Mouse (Mus musculus) c-Kit-positive CD71-positive TER-119-positive erythroid progenitor cells, embryonic 14.5 days (primary cell): ENCODE measurements around the gene Ssh2.

ENCODE experiments used
- DNase-seq: peaks from one replicate; pipeline ENCODE4 v3.0.0-alpha.2; 2013; ENCODE audit warnings: low spot score

The Ssh2 gene

DNA sequence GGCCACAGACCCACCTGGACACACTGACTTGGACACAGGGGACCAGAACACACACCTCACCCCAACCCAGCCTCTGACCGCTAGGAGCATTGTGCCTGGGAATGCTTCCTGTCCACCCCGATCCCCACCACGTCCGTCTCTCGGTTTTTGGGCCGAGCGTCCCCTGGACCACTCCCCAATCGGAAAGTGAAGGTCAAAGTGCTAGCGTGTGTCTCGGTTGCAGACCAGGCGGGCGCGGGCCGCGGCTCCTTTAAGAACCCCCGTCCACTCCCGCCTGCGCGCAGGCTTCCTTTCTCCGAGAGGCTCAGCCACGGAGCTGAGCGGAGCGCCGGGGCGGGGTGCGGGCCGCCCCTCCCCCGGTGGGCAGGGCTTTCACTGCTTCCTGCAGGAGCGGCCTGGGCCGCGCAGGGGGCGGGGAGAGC, 276.8 kb downstream of the Ssh2 start:
- DNase-seq = peak; percentile 82

DNA sequence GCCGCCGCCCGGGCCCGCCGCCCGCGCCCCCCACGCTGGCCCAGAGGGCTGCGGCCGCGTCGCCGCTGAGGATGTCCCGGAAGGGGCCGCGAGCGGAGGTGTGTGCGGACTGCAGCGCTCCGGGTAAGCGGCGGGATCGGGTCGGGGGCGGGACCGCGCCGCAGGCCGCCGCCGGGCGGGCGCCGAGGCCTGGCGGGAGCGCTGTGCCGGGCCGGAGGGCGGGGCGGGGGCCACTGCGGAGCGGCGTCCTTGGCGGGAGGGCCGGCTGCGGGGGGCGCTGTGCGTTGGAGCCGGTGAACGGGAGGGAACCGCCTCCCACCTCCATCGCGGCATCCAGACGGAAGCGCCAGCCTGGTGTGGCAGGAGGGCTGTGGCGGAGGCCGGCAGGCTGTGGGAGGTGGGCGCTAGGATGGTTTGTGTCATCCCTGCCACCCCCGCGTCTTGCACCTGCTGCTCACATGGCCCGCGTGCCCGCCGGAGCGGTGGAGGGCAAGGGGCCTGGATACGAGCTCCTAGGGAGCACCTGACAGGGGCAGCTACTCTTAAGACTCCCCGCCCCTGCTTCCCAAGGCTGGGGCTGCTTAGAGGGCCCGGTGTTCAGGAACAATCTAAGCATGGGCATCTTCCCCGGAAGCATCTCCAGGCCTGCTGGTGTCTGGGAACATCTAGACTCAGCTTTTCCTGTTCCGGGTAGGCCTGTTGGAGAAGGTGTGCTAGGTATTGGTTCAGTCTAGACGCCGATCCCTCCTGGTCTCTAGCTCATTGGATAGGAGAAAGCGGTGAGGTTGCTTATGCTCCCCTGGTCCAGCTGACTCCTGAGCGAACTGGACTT, 277.6 kb downstream of the Ssh2 start, which contains the start of gene Git1:
Gene Git1 (plus strand): TSS at position 51 of the 832 bp plus-strand sequence.
- peak; percentile 34 for DNase-seq

DNA sequence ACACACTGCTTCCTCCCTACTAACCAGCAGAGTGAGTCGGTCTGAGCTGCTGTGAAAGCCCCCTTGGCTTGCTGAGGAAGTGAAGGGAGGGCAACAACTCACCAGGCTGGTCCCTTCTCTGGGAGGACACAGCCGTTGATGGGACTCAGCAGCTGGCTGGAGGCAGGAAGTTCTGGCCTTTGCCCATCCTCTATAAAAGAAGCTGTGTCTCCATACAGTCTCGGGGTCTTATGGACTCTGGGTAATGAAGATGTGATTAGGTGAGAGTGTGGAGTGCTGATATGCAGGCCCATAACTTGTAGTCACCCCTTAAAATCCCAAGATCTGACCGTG, 278.2 kb downstream of the Ssh2 start:
- DNase-seq = no peak

DNA sequence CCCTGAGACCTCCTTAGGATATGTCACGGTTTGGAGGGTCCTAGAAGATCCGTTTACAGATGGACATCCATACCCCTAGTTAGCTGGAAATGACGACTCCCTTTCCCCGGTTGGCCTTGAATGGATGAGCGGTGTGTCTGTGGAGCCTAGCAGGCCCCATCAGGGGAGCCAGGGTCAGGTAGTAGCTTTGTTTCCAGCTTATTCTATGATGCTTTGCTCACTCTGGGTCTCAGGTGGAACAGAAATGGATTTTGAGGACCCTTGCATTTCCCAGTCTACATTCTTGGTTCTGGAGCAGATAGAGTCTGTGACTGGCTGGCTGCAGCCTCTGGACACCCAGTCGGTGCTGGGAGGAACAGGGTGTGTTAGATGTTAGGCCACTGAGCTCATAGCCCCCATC, 278.7 kb downstream of the Ssh2 start:
- no peak for DNase-seq

DNA sequence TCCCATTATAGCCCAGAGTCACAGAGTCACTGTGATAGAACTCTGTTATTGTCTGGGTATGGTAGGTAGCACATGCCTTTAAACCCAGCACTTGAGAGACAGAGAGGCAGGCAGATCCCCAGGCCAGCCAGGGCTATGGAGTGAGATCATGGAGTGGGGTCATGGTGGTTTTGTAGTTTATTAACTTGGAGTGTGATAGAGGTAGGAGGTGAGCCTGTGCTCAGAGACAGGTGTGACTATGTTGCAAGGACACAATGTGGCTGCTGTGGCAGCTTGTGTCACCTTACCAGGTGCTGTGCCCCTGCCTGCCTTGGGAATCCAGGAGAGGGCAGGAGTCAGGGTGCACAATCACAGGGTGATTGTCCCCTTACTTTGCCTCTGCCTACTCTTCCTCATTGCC, 279.4 kb downstream of the Ssh2 start:
- no peak for DNase-seq

DNA sequence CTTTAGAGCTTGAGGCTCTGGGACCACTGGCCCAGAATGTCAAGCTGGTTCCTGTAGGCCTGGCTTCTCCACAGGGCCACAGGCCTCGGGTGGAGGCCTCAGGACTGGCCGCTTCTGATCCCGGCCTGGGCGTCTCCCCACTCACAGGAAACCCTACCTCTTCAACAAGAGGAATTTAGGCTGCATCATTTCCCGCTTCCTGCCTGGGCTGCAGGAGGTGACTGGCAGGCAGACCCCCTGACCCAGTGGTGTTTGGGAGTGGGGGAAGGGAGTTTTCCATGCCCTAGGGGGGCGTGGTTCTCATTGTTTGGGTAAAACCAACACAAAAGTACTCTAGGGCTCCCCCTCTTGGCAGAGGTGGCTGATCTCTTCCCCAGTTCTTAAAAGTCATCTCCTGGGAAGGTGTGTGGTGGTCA, 281.3 kb downstream of the Ssh2 start:
- peak; percentile 54 for DNase-seq

DNA sequence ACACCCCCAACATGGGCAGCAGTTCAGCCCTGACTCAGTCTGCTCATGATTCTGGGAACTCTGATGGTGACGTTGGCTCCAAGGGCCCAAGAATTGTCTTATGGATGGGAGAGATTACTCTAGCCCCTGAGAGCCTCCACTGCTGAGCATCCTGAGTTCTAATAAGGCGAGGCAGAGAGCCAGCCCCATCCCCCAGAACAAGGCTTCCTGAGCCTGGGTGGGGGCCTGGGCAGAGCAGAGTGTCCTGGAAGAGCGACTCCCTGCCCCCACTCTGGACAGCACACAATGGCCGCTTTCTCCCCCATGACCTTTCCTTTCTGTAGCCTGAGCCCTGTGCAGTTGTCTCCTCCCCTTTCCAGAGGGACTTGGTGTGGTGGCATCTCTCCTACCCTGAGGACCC, 281.8 kb downstream of the Ssh2 start:
- no peak for DNase-seq

DNA sequence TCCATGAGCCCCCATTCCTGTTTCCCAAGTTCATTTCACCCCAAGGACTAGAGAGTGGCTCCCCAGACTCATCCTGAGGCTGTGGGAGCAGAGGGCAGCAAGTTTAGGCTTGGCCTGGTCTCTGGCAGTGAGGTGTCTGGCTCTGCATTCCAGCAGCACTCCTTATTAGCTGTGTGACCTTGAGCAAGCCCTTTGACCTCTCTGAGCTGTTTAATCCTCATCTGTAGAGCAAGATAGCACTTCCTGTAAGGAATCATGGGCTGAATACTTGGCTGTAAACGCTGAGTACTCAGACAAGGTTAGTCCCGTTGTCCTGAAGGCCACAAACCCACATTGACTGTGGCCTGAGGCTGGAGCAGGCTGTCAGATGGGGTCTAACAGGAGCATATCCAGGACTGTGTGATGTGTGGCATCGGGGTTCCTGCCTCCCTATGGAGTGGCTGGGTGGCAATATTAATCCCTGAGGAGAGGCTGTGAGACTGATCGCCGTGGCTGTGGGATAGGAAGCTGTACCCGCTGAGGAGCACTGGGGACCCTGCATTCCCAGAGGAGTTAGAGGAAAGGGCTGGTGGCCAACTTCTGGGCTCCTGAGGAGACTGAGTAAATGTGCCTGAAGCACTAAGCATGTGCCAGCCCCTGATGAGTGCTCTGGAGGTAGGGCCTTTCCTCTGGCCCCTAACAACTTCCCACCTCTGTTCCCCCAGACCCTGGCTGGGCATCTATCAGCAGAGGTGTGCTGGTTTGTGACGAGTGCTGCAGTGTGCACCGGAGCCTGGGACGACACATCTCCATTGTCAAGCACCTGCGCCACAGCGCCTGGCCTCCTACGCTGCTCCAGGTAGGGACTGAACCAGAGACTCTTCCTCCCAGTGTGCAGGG, 282.4 kb downstream of the Ssh2 start:
- DNase-seq = no peak

DNA sequence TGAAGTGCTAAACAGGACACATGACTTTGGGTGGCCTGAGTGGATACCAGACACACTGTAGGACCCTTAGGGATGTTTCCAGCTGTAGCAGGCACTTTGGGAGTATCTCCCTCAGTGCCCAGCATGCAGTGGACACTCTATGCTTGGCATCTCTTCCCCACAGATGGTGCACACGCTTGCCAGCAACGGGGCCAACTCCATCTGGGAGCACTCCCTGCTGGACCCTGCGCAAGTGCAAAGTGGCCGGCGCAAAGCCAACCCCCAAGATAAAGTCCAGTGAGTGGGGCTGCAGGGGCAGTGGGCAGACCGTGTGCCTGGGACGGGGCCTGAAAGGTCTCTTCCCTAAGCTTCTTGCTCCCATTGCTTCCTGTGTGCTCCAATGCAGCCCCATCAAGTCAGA, 283.3 kb downstream of the Ssh2 start:
- DNase-seq = no peak

DNA sequence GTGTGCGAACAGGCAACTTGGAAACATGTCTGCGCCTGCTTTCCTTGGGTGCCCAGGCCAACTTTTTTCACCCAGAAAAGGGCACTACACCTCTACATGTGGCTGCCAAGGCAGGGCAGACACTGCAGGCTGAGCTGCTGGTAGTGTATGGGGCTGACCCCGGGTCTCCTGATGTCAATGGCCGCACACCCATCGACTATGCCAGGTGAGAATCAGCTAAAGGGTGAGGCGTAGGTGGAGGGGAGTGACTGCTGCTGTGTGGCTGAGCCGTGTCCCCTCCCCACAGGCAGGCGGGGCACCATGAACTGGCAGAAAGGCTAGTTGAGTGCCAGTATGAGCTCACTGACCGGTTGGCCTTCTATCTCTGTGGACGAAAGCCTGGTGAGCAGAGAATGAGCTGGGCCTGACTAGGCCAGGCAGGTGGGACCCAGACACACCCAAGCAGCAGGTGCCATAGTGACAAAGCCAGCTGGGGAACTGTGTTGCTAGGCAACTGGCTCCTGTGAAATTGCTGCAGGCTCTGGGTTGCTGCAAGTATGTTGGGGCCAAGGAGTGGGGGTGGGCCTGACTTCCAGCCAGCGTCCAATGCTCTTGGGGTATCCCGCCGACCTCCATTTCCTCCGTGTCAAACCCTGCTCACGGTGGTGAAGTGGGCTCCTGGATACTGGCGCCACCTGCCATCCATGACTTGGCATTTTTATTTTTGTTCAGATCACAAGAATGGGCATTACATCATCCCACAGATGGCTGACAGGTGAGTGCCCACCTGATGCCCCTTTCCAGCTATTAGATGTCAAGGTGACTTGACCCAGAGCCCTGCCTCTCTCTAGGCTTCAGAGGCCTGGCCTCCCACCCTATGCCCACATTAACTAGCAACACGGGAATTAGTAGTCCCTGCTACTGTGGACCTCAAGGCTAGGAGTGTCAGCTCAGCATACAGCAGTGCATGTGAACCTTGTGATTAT, 284.6 kb downstream of the Ssh2 start:
- no peak for DNase-seq

DNA sequence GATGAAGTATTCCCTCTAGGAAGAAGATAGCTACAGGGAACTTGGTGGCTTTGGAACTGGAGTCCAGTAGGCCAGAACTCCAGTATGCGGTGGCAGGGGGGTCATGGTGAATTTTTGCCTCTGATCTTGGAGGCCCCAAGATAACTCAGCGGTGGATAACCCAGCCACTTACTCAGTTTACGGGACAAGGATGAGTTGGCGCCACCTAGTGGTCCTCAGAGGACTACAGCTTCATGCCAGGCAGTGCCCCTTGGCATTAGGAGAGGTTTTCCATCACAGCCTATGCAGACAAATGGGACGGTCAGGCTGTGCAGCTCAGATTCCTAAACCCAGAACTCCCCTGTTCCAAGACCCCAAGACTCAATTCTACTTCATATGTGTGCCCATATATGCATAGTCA, 285.3 kb downstream of the Ssh2 start:
- peak; percentile 77 for DNase-seq

DNA sequence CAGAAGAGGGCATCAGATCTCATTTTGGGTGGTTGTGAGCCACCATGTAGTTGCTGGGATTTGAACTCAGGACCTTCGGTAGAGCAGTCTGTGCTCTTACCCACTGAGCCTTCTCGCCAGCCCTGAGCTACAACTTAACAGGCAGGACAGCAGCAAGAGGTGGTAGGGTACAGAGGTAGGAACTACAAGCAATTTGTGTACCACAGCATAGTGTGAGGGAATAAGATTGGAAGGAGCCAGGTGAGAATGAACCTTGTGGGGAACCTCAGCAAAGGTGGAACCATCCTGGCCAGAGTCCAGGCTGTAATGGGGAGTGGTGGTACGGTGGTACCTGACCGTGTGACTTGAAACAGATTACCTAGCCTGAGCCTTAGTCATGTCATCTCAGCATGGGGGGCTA, 285.9 kb downstream of the Ssh2 start:
- no peak for DNase-seq

DNA sequence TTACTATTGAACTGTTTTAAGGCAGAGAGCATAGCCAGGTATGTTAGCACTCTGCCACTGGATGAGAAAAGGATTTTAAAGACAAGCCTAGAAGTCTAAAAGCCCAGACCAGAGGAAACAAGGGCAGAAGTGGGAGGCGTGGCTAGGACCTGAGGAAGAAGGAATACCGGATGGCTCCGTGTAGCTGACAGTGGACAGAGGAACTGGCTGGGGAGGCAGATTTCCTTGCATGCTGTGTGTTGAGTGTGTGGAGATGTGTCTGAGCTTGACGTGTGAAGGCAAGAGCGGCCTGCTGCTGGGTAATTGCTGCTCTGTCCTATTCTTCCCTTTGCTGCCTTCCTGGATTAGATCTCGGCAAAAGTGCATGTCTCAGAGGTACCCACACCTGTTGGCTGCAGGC, 286.4 kb downstream of the Ssh2 start:
- no peak for DNase-seq

DNA sequence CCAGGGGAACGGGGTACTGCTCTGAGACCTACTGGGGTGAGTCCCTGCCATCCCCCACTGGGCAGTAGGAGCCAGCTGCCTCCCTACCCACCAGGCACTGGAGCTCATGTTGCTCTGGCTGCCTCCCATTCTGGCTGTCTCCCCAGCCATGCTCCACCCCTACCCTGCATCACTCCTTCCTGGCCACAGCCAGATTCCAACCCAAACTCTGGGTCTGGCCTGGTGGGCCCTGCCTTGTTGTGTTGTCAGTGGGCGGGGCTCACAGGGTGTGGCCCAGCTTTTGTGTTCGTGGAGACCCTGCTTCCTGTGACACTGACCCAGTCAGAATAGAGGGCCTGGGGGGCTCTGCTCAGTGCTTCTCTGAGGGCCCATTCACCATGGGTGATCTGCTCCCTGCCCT, 287.4 kb downstream of the Ssh2 start:
- no peak for DNase-seq

DNA sequence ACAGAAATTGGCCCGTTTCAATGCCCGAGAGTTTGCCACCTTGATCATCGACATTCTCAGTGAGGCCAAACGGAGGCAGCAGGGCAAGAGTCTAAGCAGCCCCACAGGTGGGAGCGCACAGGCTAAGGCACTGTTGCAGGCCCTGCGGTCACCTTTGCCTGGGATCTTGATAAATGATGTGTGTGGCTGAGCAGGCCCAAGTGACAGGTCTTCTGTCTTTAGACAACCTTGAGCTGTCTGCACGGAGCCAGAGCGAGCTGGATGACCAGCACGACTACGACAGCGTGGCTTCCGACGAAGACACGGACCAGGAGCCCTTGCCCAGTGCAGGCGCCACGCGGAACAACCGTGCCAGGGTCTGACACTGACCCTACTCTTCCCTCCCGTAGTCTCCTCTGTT, 288.3 kb downstream of the Ssh2 start:
- DNase-seq = no peak

DNA sequence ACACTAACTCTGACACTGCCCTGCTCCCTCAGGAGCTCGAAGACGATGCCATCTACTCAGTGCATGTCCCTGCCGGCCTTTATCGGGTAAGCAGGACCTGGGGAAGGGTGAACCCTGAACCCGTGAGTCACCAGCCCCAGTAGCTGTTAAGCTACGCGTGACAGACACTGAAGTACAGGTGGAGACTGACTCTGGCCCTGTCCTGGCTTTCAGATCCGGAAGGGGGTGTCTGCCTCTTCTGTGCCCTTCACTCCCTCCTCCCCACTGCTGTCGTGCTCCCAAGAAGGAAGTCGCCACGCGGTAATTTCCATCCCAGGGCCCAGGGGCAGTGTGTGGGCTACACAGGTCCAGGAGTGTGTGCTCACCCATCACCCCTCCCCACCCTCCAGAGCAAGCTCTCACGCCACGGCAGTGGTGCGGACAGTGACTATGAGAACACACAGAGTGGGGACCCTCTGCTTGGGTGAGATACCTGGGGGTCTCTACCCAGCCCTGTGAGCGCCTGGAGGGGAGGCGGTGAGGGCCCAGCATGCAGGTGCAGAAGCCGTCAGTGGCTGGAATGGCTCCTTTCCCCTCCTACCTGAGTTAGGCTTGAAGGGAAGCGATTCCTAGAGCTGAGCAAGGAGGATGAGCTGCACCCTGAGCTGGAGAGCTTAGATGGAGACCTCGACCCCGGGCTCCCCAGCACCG, 289.3 kb downstream of the Ssh2 start:
- no peak for DNase-seq

DNA sequence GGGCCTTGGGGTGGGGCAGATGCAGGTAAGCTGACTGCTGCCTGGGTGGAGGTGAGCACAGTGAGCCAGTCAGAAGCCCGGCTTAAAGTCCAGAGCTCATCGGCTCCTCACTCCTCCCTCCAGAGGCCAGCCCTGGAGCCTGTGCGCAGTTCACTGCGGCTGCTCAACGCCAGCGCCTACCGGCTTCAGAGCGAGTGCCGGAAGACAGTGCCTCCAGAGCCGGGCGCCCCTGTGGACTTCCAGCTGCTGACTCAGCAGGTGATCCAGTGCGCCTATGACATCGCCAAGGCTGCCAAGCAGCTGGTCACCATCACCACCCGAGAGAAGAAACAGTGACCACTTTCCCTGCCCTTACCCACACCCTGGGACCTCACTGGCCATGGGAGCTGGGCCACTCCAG, 290.2 kb downstream of the Ssh2 start:
- no peak for DNase-seq

DNA sequence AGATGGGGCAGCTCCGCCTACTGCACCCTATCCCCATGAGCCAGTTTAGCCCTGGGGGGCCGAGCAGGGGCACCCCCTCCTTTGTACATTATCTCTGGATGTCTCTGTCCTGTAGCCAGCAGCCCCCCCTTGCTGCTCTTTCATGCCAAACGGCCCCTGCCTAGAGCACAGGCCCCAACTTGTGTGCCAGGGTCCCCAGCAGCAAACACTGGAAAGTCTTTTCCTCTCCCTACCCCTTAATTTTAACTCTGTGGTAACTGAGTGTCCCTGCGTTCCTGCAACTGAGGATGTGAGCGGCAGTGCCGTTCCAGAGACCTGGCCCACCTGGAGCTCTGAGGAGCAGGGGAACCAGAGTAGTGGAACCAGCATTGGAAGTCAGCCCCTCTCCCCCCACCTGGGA, 290.9 kb downstream of the Ssh2 start:
- no peak for DNase-seq

DNA sequence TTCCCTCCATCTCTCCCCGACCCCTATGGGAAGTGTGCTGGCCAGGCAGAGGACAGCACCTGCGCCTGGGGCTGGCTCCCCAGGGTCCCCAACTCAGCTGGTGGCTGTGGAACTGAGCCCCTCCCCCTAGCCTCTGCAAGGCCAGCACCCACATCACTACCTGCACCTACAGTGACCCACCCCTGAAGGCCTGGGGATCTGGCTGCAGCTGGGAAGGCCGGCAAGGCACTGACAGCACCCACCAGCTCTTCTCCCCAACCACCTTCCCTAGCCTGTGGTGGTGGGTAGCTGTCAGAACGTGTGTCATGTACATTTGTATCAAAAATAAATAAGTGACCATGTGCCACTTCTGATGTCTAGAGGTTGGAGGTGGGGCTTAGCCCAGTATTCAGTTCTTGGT, 291.3 kb downstream of the Ssh2 start:
- no peak for DNase-seq

DNA sequence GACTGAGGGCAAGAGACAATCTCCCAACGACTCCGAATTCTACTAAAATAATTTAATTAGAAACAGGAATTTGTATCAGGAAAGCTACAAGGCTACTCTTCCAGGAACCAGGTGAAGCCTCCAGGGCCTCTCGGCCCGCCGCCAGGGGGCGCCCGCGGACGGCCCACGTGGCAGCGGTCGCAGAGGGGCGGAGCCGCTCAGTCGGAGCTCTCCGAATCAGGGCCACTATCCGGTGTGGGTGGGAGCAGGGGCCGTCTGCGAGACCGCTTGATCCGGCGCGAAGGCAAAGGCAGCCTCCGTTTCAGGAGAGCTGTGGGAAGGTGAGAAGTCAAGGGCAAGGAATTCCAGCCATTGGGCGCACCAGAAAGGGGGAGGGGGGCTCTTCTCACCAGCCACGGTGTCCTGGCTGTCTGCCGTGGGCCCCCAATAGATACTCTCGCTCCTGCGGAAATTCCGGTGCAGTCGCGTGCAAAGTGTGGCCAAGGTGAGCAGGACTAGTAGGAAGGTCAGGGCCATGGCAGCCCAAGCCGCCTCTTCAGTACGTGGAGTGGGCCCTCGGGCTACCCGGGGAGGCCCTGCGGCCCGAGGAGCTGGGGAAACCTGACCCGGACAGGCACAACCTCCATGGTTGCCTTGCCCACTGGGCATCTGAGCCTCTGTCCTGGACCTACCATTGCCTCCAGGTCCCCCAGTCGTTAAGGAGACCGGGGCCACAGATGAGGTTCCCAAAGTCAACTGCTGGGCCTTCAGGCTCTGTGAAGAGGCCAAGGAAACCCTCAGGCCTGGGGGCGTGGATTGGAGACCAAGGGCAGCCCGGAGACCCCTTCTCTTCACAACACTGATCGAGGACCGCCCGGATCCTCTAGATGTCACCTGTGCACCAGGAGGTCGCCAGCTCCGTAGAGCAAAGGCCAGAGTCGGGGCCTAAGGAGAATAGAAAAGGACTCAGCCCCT, 292.3 kb downstream of the Ssh2 start:
- DNase-seq = peak; percentile 74
